Mouse (Mus musculus): ENCODE data around the gene Tmem200b.
A peak's percentile ranks its signal among the peaks of the same experiment; 100 is the strongest.

GRCm38 (mm10) chr4:131876836-131877235, 44.7 kb upstream of the Tmem200b start:
- TF ChIP-seq CTCF (IDR thresholded peaks at IDR 0.05) (no peak), EP300 (IDR thresholded peaks at IDR 0.05) (peak; percentile 43; the same call in 1 of the 2 replicates)

All from lung, postnatal 0 days (tissue).